Mouse (Mus musculus): ENCODE results near the gene Syt8.
A peak's percentile ranks its signal among the peaks of the same experiment; 100 is the strongest.

The Syt8 gene

DNA sequence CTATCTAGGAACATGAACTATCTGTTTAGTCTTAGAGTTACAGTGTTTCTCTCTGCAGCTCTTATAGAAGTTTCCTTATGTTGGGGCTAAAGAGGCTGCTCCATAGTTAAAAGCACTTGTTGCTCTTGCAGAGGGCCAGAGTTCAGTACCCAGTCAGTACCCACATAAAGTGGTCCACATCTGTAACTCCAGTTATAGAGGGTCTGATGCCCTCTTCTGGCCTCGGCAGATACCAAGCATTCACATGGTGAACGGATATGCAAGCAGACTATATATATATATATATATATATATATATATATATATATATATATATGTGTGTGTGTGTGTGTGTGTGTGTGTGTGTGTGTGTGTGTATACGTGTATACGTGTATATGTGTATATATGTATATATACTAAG is 26.7 kb upstream of the Syt8 start:
- no peak for DNase-seq (ENCODE audit: extremely low read depth, insufficient read length, low spot score)

DNA sequence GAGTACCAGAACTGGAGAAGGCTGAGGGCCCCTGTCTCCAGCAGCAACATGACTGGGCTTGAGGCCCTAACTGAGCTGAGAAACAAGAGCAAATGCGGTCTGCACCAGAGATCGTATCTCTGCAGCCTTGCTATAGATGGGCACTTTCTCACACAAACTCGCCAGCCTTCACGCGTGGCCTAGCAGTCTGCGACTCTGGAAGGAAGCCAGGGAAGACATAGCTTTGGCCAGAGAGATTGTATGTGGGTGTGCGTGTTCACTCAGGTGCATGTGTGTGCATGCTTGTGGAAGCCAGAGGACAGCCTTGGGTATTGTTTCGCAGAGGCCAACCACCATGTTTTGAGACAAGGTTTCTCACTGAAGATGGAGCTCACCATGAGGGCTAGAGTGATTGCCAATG is 26.0 kb upstream of the Syt8 start:
- DNase-seq (ENCODE audit: extremely low read depth, insufficient read length, low spot score), result no peak

DNA sequence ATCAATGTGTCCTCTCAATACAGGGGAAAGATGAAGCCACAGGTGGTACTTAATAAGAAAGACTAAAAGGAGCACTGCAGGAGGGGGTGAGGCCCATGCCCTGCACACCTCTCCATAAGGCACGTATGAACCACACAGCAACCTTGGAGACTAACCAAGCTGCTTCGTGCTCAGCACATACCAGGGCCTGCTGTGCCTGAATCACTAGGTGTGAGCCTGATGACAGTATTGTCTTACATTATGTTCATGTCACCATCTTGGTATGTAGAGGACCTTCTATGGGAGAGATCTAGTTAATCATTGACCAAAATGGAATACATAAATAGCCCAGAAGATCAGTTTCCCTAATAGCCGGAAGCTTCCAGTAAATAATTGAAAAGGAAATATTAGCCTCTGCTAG is 25.0 kb upstream of the Syt8 start:
- no peak for DNase-seq (ENCODE audit: extremely low read depth, insufficient read length, low spot score)

DNA sequence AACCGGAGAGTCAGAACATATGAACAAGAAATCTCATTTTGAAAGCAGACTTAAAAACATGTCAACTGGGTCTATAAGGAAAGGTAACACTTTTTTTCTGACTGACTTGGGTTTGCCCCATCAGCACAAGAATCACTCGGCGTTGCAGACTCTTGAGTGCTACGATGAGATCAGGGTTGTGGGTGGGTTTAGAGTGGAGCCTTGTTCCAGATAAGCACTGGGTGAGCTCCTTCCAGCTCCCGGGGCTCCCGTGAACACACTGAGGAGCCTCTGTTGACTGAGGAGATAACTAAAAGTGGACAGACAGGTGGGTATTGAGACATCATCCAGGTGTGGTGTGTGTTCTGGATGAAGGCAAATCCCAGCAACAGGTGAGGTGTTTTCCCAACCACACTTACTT is 21.4 kb upstream of the Syt8 start:
- no peak for DNase-seq (ENCODE audit: extremely low read depth, insufficient read length, low spot score)

DNA sequence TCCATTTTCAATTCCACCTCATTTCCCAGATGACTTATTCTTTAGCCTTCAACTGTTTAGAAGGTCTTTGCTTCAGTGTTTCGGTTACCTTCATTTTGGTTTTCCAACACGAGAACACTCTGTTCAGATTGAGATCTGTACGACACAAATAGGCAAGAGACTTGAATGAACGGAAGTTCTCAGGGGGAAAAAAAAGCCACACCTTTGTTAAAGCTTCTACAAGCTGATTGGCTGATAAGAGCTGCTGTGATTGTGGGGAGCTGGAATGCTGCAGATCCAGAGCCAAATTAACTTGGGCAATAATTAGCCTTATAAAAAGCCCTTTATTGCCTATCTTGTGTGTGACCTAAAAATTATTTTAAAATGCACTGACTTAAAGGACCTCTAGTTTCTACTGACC is 19.3 kb upstream of the Syt8 start:
- DNase-seq (ENCODE audit: extremely low read depth, insufficient read length, low spot score), result no peak

DNA sequence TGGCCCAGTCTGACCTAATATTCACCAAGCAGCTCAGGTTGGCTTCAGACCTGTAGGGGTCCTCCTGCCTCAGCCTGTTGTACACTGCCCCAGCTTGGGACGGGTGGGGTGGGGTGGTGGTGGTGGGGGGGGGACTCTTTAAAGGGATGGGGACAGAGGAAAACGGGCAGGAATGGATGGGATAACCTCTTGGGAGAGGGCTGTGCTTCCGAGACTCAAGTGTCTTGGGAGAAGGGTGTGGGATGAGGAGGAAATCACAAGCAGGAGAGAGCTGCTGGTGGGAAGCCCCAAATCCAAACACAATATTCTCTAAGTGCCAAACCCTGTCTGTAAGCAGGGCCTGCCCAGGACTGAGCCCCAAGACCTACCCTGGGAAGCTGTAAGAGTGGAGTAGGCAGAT is 18.4 kb upstream of the Syt8 start:
- DNase-seq (ENCODE audit: extremely low read depth, insufficient read length, low spot score), result no peak

DNA sequence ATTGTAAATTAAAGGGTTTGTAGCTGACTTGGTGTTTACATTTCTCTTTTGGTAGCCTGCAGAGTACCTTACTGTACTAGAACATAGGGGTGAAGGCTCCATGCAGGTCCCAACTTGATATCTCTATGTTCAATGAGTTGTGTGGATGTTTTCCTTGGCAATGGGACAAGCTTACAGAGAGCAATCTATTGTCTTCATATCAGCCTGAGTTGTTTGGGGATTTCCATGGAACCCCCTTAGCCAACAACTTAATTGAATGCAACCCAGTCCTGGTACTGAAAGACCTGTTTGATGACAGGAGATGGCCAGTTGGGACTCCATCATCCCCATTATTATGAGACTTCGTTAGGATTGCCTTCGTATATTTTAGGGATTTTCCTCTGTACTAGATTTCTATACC is 16.6 kb upstream of the Syt8 start:
- DNase-seq (ENCODE audit: extremely low read depth, insufficient read length, low spot score), result no peak

DNA sequence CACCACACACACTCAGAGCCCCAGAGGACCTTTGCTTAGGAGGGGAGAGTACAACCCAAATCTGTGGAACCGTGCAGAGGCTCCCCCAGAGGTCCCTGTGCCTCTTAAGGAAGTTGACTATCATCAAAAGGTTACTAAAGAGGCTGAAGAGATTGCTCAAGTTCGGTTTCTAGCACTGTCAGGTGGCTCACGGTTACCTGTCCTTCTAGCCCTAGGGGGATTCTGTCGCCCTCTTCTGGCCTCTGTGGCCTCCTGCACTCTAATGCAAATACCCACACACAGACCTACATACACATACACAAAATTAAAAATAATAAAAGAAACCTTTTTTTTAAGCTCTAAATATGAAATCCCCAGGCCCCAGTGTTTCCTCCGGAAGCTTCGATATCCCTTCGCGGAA is 16.0 kb upstream of the Syt8 start:
- DNase-seq (ENCODE audit: extremely low read depth, insufficient read length, low spot score), result no peak

DNA sequence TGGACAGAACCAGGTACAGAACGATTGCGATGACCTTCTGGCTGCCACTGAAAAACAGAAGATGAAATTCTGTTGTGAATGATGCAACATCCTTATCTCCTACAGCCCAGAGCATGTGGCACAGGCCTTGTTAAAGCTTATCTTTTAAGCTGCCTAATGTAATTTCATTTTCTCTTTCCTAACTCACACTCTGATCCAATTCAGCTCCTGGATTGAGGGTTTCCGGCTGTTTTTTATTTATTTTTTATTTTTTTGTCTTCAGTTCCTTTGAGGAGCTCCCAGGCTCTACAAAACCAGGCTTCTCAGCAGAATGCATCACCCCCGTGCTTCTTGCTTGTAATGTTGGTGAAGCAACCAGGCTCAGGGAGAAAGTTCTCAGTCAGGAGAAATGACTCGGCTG is 14.8 kb upstream of the Syt8 start:
- DNase-seq (ENCODE audit: extremely low read depth, insufficient read length, low spot score), result no peak

DNA sequence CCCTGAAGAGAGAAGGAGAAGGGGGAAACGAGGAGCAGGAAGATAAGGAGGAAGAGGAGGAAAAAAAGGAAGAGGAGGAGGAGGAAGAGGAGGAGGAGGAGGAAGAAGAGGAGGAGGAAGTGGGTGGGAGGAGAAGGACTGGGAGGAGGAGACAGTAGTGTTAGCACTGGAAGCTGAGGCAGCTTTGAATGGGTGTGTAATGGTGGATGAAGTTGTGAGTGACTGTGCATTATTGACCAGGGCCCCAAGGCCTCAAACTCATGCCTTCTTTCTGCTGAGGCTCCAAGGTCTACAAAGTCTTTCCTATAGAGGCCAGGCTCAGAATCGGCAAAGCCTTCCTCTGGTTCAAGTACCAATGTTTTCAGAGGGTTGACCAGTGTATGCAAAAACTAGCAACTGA is 12.8 kb upstream of the Syt8 start:
- DNase-seq (ENCODE audit: extremely low read depth, insufficient read length, low spot score), result no peak

DNA sequence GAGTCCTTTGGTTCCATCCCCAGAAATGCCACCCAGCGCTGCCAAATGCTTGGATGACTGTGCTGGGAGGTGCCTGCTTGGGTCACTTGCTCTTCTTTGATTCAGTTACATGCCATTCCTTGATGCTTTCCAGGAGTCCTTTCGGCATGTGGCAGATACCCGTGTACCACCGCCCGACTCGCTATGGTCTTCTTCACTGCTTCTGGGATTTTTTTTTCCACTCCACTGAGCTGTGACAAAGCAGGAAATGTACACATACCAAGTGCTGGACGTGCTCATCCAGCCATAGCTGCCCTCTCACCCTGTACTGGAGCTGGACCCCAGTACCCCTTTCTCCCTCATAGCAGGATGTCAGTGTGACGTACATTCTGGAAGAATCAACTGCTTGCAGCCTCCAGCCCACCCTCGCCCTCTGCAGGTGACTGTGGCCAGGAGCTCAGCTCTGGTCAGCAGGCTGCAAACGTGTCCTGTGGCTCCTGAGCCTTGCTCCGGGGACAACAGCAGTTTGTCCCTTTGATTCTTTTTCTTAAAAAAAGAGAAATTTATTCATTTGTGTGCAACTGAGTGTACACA is 8.9 kb upstream of the Syt8 start:
- DNase-seq (ENCODE audit: extremely low read depth, insufficient read length, low spot score), result no peak

DNA sequence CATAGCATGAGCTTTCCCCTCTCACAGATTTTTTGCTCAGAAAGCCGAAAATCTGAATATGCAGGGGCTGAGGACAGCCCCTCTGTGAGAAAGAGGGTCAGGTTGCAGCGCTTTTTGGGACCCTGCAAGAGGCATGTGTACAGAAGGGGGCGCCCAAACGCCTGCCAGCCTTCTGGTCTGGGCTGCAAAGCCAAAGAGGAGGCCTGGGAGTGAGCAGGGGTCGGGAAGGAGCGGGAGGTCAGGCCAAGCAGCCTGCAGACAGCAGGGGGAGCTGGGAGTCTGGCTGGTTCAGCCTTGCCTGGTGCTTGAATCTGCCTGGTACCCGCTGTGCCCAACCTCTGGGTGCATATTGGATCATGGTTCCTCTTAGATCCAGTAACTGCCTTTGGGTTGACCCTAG is 6.4 kb upstream of the Syt8 start:
- peak; percentile 51 for DNase-seq (ENCODE audit: extremely low read depth, insufficient read length, low spot score)

DNA sequence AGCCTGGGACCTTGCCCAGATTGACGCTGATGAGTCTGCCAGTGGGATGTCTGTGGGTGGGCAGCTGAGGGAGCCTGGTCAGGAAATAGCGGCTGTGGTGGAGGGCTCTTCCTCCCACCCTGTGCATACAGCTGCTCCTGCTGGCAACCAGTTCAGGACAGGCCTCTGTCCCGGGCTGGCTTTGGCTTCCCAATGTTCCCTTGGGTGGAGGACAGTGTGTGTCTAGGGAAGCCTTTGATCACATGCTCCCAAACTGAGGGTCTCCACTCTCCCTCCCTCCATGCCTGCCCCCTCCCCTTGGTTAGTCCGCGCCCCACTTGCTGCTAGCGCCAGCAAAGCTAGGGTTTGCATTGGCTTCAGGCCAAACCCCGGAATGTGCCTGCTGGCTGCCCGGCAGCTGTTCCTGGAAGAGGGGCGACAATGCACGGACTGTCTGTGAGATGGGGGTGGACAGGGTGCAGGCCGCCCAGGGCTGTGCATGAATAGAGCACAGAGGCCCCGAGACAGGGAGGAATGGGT is 4.4 kb upstream of the Syt8 start:
- peak; percentile 73 for DNase-seq (ENCODE audit: extremely low read depth, insufficient read length, low spot score)

DNA sequence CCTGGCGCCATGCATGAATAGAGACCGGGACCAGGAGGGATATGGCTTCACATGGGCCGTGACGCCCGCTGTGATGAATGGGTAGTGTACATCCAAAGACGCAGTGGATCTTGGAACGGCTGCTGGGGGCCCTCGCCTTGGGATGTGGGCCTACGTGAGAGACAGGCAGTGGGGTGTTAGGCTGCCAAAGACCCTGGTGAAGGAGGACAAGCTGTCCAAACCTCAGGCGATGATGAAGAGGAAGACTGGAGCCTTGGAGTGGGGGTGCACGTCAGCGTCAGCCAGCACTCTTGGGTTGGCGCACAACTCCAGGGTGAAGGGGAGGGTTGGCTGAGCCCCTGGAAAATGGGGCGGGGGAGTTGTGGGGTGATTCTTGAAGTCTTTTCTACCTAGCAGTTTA is 3.5 kb upstream of the Syt8 start:
- no peak for DNase-seq (ENCODE audit: extremely low read depth, insufficient read length, low spot score)

DNA sequence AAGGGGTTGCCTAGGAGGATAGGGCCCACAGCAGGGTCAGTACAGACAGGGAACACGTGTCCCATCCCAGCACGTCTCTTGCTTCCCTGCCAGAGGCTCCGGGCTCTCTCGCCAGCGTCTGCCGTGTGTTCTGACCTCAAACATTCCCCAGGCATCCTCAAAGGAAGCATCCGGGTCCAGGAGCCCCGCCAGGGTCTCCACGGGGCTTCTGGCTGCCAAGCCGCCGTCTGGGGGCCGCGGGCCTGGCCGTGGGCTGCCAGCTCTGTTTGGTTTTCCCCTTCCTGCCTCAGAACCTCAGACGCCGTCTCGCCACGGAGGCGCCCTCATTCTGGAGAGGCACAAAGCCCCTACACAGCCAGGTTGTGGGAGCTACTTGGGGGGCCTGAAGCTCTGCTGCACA is 1.0 kb upstream of the Syt8 start:
- peak; percentile 47 for DNase-seq (ENCODE audit: extremely low read depth, insufficient read length, low spot score)

DNA sequence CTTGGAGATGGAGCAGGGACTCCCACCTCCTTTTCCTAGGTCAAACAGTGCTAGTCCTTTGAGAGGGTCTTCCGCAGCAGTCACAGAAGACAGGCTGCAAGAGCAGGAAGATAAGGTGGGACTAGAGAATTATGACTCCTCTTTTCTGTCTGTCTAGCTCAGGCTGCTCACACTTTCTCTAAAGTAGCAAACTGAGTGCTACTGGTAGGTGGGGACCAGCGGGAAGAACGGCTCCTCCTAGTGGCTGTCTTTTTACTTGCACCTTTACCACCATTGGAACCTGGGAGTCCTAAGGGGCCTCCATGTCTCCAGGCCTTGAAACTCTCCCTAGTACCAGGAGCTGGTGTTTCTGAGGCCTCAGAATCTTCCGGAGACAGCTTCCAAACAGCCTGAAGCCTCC is 874 bp downstream of the Syt8 start:
- peak; percentile 69 for DNase-seq (ENCODE audit: extremely low read depth, insufficient read length, low spot score)

DNA sequence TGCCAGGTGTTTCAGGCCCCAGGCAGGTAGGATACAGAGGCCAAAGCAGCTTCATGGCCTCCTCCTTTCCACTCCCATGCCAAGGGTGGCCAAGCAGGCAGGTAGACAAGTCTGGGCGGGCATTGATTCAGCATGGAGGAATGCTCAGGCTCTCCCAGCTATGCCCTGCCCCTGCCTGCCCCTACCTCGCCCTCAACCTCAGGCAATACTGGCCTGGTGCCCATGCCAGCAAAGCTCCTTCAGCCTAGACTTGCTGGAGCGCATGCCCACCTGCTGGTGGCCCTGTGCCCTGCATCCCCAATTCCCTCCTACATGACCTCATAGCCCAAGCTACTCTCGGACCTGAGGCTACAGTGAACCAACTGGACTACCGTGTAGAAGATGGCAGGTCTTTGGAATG is 2.7 kb downstream of the Syt8 start:
- DNase-seq (ENCODE audit: extremely low read depth, insufficient read length, low spot score), result peak; percentile 90

DNA sequence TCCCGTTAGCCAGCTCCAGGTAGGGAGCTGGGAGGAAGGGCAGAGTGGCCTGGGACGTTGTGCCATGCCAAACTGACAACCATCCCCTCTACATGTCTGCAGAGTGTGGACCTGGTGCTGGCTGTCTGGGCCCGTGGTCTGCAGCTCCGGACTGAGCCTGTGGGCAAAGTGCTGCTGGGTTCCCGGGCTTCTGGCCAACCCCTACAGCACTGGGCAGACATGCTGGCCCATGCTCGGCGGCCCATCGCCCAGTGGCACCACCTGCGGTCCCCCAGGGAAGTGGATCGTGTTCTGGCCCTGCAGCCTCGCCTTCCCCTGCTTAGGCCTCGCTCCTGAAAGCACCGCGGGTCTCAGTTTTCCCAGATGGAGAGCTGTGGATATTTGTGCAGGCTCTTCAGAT is 5.3 kb downstream of the Syt8 start:
- DNase-seq (ENCODE audit: extremely low read depth, insufficient read length, low spot score), result no peak

DNA sequence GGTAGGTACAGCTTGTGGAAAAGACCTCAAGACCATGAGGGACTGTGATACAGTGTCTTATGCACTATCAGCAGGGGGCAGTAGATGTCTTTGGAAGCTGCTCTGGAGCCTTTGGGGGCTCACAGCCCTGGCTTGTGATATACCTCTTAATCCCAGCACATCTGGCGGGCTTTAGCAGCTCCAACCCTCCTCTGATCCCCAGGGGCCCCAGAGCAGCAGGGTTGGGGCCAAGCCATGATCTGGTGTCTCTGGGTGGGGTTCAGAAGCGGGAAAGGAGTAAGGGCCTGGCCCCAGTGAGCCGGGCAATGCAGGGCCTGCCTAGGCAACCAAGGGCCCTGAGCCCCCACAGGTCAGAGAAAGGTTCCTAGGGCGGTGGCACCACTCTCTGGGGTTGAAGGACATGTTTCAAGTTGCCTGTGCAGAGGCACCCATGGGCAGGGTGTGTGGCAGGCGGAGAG is 6.0 kb downstream of the Syt8 start:
- DNase-seq (ENCODE audit: extremely low read depth, insufficient read length, low spot score), result no peak

DNA sequence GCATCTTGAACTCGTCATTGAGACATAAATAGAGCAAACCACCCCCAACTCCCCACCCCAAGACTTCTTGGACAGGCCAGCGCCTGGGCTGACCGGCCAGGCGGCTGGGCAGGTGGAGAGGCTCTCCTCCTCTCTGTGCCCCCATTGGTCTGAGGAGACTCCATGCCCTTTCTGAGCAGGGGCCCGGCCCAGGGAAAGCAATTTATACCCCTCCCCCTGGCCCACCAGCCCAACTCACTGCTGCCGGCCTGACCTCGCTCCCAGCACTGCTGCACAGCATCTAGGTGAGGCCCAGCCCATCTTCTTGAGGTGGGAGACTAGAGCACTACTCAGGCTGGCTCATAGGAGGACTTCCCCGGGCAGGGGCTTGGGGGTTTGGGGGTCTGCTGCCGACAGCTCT is 6.9 kb downstream of the Syt8 start, which contains the start of gene Tnni2:
Gene Tnni2, plus strand, starts transcription at position 224 of the 400 bp plus-strand sequence.
- no peak for DNase-seq (ENCODE audit: extremely low read depth, insufficient read length, low spot score)

DNA sequence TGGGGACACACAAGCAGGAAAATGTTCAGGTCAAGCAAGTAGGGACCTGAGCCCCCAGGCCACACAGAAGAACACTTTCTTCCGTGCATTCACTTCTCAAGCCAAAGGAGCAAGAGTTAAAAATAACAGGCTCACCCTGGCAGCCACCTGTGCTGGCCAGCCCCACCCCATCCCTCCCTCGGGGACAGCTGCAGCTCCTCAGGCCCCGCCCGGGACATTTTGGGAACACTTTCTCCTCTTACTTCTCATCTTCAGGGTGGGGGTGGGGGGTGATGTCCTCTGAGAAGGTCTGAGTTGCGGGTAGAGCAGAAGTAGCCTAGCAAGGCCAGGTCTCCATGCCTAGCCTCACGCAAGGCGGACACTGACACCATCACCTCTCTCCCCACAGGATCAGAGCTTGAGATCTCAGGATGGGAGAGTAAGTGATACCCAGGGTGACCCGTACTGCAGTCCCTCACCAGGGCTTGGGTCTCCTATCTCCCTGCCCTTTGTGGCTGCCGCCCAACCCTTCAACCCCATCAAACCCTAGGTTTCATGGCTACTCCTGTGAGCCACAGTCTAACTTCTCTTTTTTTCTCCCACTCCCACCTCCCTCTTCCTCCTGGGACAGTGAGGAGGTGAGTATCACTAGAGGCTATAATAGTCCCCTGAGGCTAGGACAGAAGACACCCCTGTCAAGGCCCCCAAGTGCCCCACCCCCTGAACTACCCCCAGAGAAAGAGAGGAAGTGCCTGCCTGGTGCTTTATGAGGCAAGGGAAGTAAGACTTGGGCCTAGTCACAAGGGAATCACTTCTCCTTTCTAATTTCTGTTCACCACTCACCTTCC is 7.6 kb downstream of the Syt8 start:
- DNase-seq (ENCODE audit: extremely low read depth, insufficient read length, low spot score), result no peak

DNA sequence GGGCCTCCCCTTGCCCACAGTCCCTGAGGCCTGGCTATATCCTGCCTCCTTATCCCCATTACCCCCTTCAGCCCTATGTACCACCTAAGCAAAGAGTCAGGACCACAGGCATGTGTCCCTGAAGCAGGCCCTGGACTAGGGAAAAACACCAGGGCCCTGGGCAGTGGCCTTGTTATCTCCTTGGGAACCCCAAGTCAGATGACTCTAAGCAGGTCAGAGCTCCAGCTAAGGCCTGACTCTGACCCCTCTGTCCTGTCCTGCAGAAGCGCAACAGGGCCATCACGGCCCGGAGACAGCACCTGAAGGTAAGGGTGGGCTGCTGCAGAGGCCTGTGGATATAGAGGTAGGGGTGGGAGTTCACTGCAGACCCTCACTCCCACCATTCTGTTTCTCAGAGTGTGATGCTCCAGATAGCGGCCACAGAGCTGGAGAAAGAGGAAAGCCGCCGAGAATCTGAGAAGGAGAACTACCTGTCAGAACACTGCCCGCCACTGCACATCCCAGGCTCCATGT is 8.3 kb downstream of the Syt8 start:
- no peak for DNase-seq (ENCODE audit: extremely low read depth, insufficient read length, low spot score)
